Mouse (Mus musculus) cerebellum, adult 2 months (tissue): ENCODE results near the gene Gm21887. TPM values are rescaled to one million over a fixed set of nuclear protein-coding genes. Genes with fewer than 3 reads are reported as not detected.
A peak's percentile ranks its signal among the peaks of the same experiment; 100 is the strongest.
"Not testable (repeated sequence)": the region's sequence is repeated elsewhere in the genome, so short reads cannot be mapped to it uniquely, and the experiment has no call there.

Experiments
- DNase-seq, 2 experiments: peaks; one replicate each; pipeline ENCODE4 v3.0.0; 2021
- H3K27ac ChIP-seq: fragments of 200-500 bp; 2 replicates; pipeline ENCODE4 v1.5.1; 2012; ENCODE audit warnings: low read length, control low read depth, inconsistent platforms; ENCODE audit not compliant: insufficient read depth
- H3K27me3 ChIP-seq: fragments of 200-500 bp; 2 replicates; pipeline ENCODE4 v1.6.1; 2012; ENCODE audit warnings: inconsistent platforms, mild to moderate bottlenecking, low read length, moderate library complexity; ENCODE audit not compliant: control insufficient read depth, insufficient read depth
- H3K4me1 ChIP-seq: fragments of 200-500 bp; 2 replicates; pipeline ENCODE4 v1.6.1; 2011; ENCODE audit warnings: low read length; ENCODE audit not compliant: control insufficient read depth, insufficient read depth
- H3K4me3 ChIP-seq: fragments of 200-500 bp; replicated peaks from 2 replicates; pipeline ENCODE3; 2011; ENCODE audit warnings: mild to moderate bottlenecking, low read depth, low read length, control low read depth; ENCODE audit not compliant: insufficient read depth
- WGBS: fragments of 180-500 bp; shearing (Covaris S2); methylation state at CpG from one replicate; pipeline ENCODE4 v1.1.7; 2018; 5-methylcytosine and 5-hydroxymethylcytosine counted together
- polyA plus RNA-seq: library from polyadenylated mRNA; depleted of rRNA; stranded (reverse); fragments of >200 nt; gene quantifications from 2 replicates; pipeline ENCODE4 v1.2.3, GENCODE M21; 2012

Gene Gm21887
- polyA plus RNA-seq, 1 experiment, result 794 TPM

DNA sequence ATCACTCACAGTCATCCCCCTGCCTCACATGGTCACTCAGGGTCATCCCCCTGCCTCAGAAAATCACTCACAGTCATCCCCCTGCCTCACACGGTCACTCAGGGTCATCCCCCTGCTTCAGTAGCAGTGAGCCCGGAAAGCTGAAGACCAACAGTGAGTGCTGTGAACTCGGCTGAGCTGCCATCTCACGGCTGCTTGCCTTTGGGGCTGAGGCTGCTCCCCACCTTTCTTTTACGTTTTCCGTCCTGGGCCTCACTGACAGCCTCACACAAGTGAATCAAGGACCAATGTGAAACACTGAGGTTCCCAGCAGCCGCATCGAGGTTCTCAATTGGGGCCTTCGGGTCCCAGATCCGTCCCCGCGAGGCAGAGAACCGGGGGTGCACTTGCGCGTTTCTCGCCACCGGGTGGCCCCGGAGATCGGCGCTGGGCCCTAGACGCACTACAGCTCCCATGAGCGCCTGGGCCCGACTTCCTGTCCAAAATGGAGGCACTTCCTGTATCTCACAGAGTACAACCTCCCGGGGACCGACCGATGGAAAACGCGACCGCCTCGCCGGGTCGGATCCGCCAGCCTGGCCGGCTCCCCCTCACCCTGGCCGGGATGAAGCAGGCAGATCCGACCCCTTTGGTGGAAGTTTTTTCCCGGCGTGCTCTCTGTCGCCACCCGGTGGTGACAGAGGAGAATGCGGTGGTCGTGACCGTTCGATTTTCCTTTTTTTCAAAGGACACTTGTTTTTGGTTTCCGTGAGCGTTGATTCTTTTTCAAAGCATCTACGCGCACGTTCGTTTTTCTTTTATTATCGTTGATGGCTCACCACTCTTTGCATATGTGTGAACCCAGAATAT lies 22.7 kb upstream of the Gm21887 start:
- peak overlapping the region; percentile 25 for H3K27ac ChIP-seq
- DNase-seq, result peak; percentile 88 to 92

GRCm38 (mm10) chrX:169987368-169987837 lies 22.1 kb upstream of the Gm21887 start:
- H3K4me1 ChIP-seq, H3K27me3 ChIP-seq, H3K27ac ChIP-seq, H3K4me3 ChIP-seq: not testable (repeated sequence)
- peak; percentile 65 to 67 for DNase-seq
- 86% methylated on average over 28 of the region's 28 CpGs for WGBS

More for the DNA sequence above, 22.7 kb upstream of the Gm21887 start:
- not testable (repeated sequence) for H3K4me1 ChIP-seq, H3K27me3 ChIP-seq
- peak overlapping the region; percentile 50 for H3K4me3 ChIP-seq
- 49% methylated on average over 51 of the region's 51 CpGs for WGBS

GRCm38 (mm10) chrX:169988571-169989218 lies 20.8 kb upstream of the Gm21887 start:
- 95% methylated on average over 56 of the region's 56 CpGs for WGBS
- not testable (repeated sequence) for H3K4me3 ChIP-seq, H3K4me1 ChIP-seq, H3K27ac ChIP-seq, H3K27me3 ChIP-seq
- peak; percentile 52 to 60 for DNase-seq

- H3K4me1 ChIP-seq, H3K27ac ChIP-seq, DNase-seq, H3K4me3 ChIP-seq, H3K27me3 ChIP-seq: not testable (repeated sequence)
- 89% methylated on average over 8 of the region's 8 CpGs for WGBS
Observed at GRCm38 (mm10) chrX:169989219-169989595, 20.3 kb upstream of the Gm21887 start.

DNA sequence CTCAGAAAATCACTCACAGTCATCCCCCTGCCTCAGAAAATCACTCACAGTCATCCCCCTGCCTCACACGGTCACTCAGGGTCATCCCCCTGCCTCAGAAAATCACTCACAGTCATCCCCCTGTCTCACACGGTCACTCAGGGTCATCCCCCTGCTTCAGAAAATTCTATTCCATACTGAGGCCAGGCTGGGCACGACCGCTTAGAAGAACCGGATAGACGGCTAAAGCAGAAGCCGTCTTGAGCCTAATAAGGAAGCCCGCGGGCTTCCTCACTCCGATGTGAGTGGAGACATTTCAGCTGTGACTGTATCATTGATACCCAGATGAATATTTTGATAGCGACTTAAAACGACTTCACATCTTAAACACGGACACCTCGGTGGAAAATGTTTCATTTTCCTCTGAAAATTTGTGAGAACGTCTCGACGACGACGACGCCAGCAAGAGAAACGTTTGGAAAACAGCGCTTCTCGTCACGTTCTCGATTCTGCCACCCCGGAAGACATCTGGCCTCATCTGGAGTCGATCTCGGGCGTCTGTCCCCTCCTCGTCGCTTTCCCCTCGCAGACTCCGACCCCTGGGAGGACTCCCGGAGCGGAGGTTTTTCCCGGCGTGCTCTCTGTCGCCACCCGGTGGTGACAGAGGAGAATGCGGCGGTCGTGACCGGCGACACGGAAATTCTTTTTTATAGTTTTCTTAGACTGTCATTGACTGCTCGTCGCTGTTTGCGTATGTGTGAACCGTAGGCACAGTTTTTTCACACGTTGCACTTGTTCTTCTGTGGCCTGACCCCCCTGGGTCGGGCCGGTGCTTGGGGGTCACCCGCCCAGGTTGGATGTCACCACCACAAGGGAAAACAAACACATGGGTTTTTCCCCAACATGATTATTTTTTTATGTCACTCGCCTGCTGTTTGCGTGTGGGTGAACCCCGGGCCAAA lies 19.5 kb upstream of the Gm21887 start:
- H3K4me1 ChIP-seq, H3K27me3 ChIP-seq, H3K27ac ChIP-seq: not testable (repeated sequence)
- 83% methylated on average over 56 of the region's 56 CpGs for WGBS
- peak overlapping the region; percentile 20 for H3K4me3 ChIP-seq
- peak; percentile 65 to 74 for DNase-seq

DNA sequence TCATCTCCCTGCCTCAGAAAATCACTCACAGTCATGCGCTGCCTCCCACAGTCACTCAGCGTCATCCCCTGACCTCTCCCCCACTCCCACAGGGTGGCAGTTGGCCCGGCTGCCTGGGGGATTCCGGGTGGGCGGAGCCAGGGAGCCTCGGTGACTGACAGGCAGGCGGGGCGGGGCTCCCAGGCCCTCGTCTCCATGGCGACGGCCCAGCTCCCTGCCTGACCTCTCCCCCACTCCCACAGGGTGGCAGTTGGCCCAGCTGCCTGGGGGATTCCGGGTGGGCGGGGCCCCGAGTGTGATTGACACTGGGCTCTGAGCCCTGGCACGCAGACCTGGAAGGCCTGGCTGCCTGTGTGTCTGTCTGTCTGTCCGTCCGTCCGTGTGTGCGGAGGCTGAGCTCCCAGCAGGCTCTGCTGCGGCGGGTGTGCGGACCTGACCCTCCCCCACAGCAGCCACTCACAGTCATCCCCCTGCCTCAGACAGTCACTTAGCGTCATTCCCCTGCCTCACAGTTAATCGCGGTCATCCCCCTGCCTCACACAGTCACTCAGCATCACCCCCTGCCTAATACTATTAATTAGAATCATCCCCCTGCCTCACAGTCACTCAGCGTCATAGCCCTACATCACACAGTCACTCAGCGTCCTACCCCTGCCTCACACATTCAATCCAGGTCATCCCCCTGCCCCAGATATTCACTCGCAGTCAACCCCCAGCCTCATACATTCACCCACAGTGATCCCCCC lies 18.2 kb upstream of the Gm21887 start:
- not testable (repeated sequence) for H3K4me3 ChIP-seq, H3K4me1 ChIP-seq, H3K27ac ChIP-seq

GRCm38 (mm10) chrX:169992086-169992930 lies 17.2 kb upstream of the Gm21887 start:
- peak; percentile 25 to 33 for DNase-seq
- WGBS, result 9% methylated on average over 12 of the region's 15 CpGs
- H3K27ac ChIP-seq, H3K27me3 ChIP-seq, H3K4me1 ChIP-seq, H3K4me3 ChIP-seq: not testable (repeated sequence)

More for the DNA sequence above, 18.2 kb upstream of the Gm21887 start:
- DNase-seq, result peak; percentile 86 to 90
- 14% methylated on average over 24 of the region's 28 CpGs for WGBS
- H3K27me3 ChIP-seq, result not testable (repeated sequence)

- WGBS, result 34% methylated on average over 5 of the region's 8 CpGs
- H3K27me3 ChIP-seq, H3K27ac ChIP-seq, H3K4me3 ChIP-seq, H3K4me1 ChIP-seq: not testable (repeated sequence)
- peak; percentile 24 to 41 for DNase-seq
Observed at GRCm38 (mm10) chrX:169992951-169993547, 16.4 kb upstream of the Gm21887 start.

DNA sequence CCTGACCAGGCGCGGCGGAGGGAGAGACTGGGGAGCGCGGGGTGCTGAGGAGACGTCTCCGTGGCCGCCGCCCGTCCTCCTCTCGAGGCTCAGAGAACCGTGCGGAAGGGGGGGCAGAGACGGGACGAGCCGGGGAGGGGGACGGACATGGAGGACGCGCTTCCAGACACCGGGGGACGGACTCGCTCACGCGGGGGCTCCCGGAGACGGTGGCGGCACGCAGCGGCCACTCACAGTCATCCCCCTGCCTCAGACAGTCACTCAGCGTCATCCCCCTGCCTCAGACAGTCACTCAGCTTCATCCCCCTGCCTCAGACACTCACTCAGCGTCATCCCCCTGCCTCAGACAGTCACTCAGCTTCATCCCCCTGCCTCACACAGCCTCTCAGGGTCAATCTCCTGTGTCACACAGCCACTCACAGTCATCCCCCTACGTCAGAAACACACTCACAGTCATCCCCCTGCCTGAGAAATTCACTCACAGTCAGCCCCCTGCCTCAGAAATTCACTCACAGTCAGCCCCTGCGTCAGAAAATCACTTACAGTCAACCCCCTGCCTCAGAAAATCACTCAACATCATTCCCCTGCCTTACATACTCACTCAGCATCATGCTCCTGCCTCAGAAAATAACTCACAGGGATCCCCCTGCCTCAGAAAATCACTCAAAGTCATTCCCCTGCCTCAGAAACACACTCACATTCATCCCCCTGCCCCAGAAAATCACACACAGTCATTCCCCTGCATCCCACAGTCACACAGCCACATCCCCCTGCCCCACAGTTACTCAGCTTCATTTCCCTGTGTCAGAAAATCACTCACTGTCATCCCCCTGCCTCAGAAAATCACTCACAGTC lies 15.2 kb upstream of the Gm21887 start:
- not testable (repeated sequence) for H3K4me1 ChIP-seq, H3K27me3 ChIP-seq, H3K4me3 ChIP-seq, H3K27ac ChIP-seq
- WGBS, result 43% methylated on average over 3 of the region's 33 CpGs
- DNase-seq, result peak; percentile 46 to 48
